Mouse (Mus musculus) C2C12 (cell line): Measurements from ENCODE around the gene Ppdpf.

Experiments
- CEBPB ChIP-seq: IDR thresholded peaks from one replicate; pipeline ENCODE4 v1.6.1; 2011; ENCODE audit warnings: low read depth, mild to moderate bottlenecking, control low read depth, moderate library complexity
- CTCF ChIP-seq: IDR thresholded peaks from one replicate; pipeline ENCODE4 v1.5.1; 2011; ENCODE audit not compliant: control insufficient read depth, insufficient read depth, insufficient read length
- FOSL1 ChIP-seq: IDR thresholded peaks from one replicate; pipeline ENCODE4 v1.8.0; 2011; ENCODE audit warnings: mild to moderate bottlenecking, low read length; ENCODE audit not compliant: poor library complexity, insufficient read depth, severe bottlenecking
- MAX ChIP-seq: IDR thresholded peaks from one replicate; pipeline ENCODE4 v1.6.1; 2011; ENCODE audit warnings: mild to moderate bottlenecking, control low read depth
- MYOD1 ChIP-seq: IDR thresholded peaks from one replicate; pipeline ENCODE4 v1.6.1; 2011; ENCODE audit warnings: low read depth; ENCODE audit not compliant: control insufficient read depth, insufficient read length
- MYOG ChIP-seq: IDR thresholded peaks from one replicate; pipeline ENCODE4 v1.6.1; 2011; ENCODE audit not compliant: control insufficient read depth, insufficient read length; ENCODE audit errors: extremely low read depth
- USF1 ChIP-seq: IDR thresholded peaks from one replicate; pipeline ENCODE4 v1.6.1; 2011; ENCODE audit warnings: low read depth, mild to moderate bottlenecking, control low read depth, moderate library complexity

GRCm38 (mm10) chr2:181166469-181166868 is 20.6 kb upstream of the Ppdpf start:
- TF ChIP-seq CTCF (no peak), MYOG (no peak), MAX (no peak), USF1 (no peak), FOSL1 (no peak), CEBPB (no peak), MYOD1 (no peak)
